Mouse (Mus musculus) ES-E14 (cell line): ENCODE measurements around the gene Elf5. TPM values are rescaled to one million over a fixed set of nuclear protein-coding genes. Genes with fewer than 3 reads are reported as not detected.

Experiments
- DNase-seq: peaks from one replicate; pipeline ENCODE4 v3.0.0-alpha.2; 2013; ENCODE audit warnings: low read depth, low spot score
- H3K27ac ChIP-seq: 2 replicates; pipeline ENCODE4 v1.5.1; 2012; ENCODE audit warnings: low read depth, mild to moderate bottlenecking, low read length, moderate library complexity, mixed read lengths; ENCODE audit not compliant: poor library complexity, insufficient read depth, severe bottlenecking
- H3K36me3 ChIP-seq: 2 replicates; pipeline ENCODE4 v1.6.1; 2012; ENCODE audit warnings: mild to moderate bottlenecking, low read length, moderate library complexity, mixed read lengths; ENCODE audit not compliant: control insufficient read depth, poor library complexity, insufficient read depth, severe bottlenecking
- H3K4me1 ChIP-seq, 2 experiments: fragments of 150-350 bp in 1 of 2; sonication (generic) in 1 of 2; 2 replicates each; pipeline ENCODE4 v1.6.1; 2012; ENCODE audit warnings: low read length in 2 of 2, mild to moderate bottlenecking in 1 of 2, mixed read lengths in 1 of 2; ENCODE audit not compliant: control insufficient read depth in 2 of 2, insufficient read depth in 2 of 2, poor library complexity in 1 of 2
- H3K4me3 ChIP-seq, 2 experiments: fragments of 150-350 bp in 1 of 2; sonication (generic) in 1 of 2; 2 replicates each; pipeline ENCODE4 v1.5.1; 2012; ENCODE audit warnings: low read length in 2 of 2, low read depth in 1 of 2, mild to moderate bottlenecking in 1 of 2, mixed read lengths in 1 of 2; ENCODE audit not compliant: insufficient read depth in 1 of 2, poor library complexity in 1 of 2, severe bottlenecking in 1 of 2
- H3K9ac ChIP-seq: 2 replicates; pipeline ENCODE4 v1.6.1; 2012; ENCODE audit warnings: low read depth, mild to moderate bottlenecking, low read length, mixed read lengths; ENCODE audit not compliant: poor library complexity, insufficient read depth, severe bottlenecking
- H3K9me3 ChIP-seq: fragments of 150-350 bp; sonication (generic); 2 replicates; pipeline ENCODE4 v1.6.1; 2012; ENCODE audit warnings: low read depth, mild to moderate bottlenecking, low read length; ENCODE audit not compliant: control insufficient read depth, insufficient read depth
- CHD2 ChIP-seq: IDR thresholded peaks from 2 replicates; pipeline ENCODE4 v1.6.1; 2014; ENCODE audit warnings: mild to moderate bottlenecking, low read depth, low read length, inconsistent platforms
- HCFC1 ChIP-seq: IDR thresholded peaks from 2 replicates; pipeline ENCODE4 v1.6.1; 2012; ENCODE audit warnings: low read length, inconsistent platforms, borderline replicate concordance; ENCODE audit not compliant: insufficient read depth
- MAFK ChIP-seq: IDR thresholded peaks from 2 replicates; pipeline ENCODE4 v1.6.1; 2014; ENCODE audit warnings: mild to moderate bottlenecking, low read depth, low read length, inconsistent platforms; ENCODE audit not compliant: insufficient read depth
- ZC3H11A ChIP-seq: IDR thresholded peaks from 2 replicates; pipeline ENCODE4 v1.6.1; 2012; ENCODE audit warnings: low read depth, mild to moderate bottlenecking, inconsistent platforms, low read length, borderline replicate concordance
- ZNF384 ChIP-seq: IDR thresholded peaks from 2 replicates; pipeline ENCODE4 v1.6.1; 2012; ENCODE audit warnings: low read depth, low read length, inconsistent platforms
- in situ Hi-C, 2 experiments: fragments of 600-800 bp; cut with MboI; formaldehyde crosslinking; loops; one replicate each; pipeline ENCODE4 v1.15.1; 2025; ENCODE audit warnings: low sequenced_read_pairs in 2 of 2, inconsistent platforms in 1 of 2; ENCODE audit not compliant: unreplicated experiment in 2 of 2
- total RNA-seq: library from RNA; depleted of rRNA; stranded (reverse); fragments of 300-350 nt; gene quantifications from 2 replicates; pipeline ENCODE4 v1.2.3, GENCODE M21; 2012

Gene Elf5
- total RNA-seq, 1 experiment = 0.45 TPM

DNA sequence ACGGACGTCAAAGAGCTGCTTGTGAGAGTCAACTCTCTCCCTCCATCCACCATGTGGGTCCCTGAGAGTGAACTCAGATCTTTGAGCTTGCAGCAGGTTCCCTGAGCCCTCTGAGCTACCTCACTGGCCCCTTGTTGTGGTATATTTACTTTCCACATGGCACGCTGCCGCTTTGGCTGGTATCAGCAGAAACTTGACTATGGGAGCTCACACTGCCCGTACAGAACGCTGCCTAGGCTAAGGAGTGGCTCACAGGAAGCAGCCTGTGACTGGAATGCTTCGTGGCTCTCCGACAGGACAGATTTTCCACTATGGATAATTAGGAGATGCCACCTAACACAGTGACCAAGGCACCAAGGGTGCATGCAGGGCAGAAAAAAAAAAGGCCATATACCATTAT, 49.7 kb downstream of the Elf5 start:
- no peak overlapping the region for H3K27ac ChIP-seq

DNA sequence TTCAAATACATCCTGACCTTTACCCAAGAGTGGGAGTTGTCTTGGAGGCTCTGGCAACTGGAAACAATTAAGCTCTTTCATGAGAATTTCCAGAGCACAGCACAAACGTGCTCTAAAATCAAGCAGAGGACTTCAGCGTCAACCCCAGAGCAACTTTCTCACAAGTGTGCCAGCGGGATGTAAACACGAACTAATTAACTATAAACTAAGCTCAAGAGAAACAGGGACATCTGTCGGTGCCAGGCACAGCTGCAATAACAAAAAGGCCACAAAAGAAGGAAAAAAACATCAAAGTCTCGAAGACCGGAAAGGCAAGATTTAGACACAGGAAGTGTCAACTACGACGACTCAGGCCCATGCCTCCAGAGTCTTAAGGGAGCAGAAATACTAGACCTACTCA, 50.3 kb downstream of the Elf5 start:
- no peak for DNase-seq
- no peak overlapping the region for H3K27ac ChIP-seq
- no peak overlapping the region for H3K9ac ChIP-seq
- in situ Hi-C loops = loop anchor here in 1 of 2 experiments (25.0 kb wide), 1 partner anchor 401 kb away; no protein-coding TSS in a partner anchor
- H3K4me1 ChIP-seq = peaks cover 0 to 2% of the 10 kb centered on the region in 2 experiments; a peak in 2 of 4 replicates
- no peak overlapping the region for H3K4me3 ChIP-seq
- H3K9me3 ChIP-seq = no peaks in the 10 kb centered on the region
- TF ChIP-seq CHD2 (no peak), ZNF384 (no peak), ZC3H11A (no peak), HCFC1 (no peak), MAFK (no peak)
- H3K36me3 ChIP-seq = peaks cover 10% of the 10 kb centered on the region; the same call in 1 of the 2 replicates

More for the DNA sequence above, 49.7 kb downstream of the Elf5 start:
- Histone ChIP-seq H3K4me3 (no peak overlapping the region), H3K36me3 (peaks cover 13% of the 10 kb centered on the region; the same call in 1 of the 2 replicates), H3K9ac (no peak overlapping the region), H3K9me3 (no peaks in the 10 kb centered on the region), H3K4me1 (peaks cover 0 to 2% of the 10 kb centered on the region in 2 experiments; a peak in 2 of 4 replicates)
- in situ Hi-C loops = loop anchor here in 1 of 2 experiments (25.0 kb wide), 1 partner anchor 401 kb away; no protein-coding TSS in a partner anchor
- no peak for DNase-seq
- TF ChIP-seq HCFC1 (no peak), CHD2 (no peak), MAFK (no peak), ZNF384 (no peak), ZC3H11A (no peak)

DNA sequence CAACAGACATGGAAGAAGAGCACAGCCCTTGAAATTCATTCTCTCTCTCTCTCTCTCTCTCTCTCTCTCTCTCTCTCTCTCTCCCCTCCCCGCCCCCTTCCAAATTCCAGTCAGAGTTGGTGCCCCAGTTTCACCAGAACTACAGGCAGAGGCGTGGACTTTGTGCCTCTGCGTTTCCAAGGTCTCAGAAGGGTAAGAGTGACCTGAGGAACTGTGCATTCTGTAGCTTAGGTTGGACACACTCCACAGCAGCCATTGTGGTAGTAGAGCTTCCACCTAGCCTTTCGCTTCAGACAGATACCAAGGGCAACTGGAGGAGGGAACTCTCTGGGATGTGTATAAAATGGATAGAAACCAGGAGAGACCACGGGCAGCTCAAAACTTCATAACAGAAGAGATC, 51.3 kb downstream of the Elf5 start:
- in situ Hi-C loops = loop anchor here in 1 of 2 experiments (25.0 kb wide), 1 partner anchor 400 kb away; no protein-coding TSS in a partner anchor
- TF ChIP-seq ZC3H11A (no peak), CHD2 (no peak)
- H3K4me1 ChIP-seq = peaks cover 0 to 2% of the 10 kb centered on the region in 2 experiments; a peak in 2 of 4 replicates
- H3K9me3 ChIP-seq = no peaks in the 10 kb centered on the region
- H3K27ac ChIP-seq = no peak overlapping the region
- H3K9ac ChIP-seq = no peak overlapping the region
- peaks cover 13% of the 10 kb centered on the region; the same call in 1 of the 2 replicates for H3K36me3 ChIP-seq
- H3K4me3 ChIP-seq = no peak overlapping the region
- DNase-seq = no peak

DNA sequence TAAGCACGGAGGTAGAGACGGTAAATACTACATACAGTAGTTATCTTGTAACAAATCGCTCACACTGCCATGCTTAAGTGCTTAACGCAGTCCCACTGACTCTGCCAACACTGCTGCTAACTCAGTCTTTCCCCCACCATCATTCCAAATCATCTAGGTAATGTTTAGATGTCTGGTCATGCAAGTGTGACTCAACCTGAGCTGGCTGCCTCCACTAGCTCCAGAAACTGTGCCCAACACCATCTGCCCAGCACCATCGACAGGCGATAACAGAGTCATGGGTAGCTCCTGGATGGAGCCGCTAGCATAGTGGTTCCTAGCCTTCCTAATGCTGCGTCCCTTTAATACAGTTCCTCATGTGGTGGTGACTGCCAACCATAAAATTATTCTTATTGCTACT, 53.0 kb downstream of the Elf5 start:
- in situ Hi-C loops = loop anchor here in 1 of 2 experiments (25.0 kb wide), 1 partner anchor 398 kb away; no protein-coding TSS in a partner anchor
- no peak overlapping the region for H3K9ac ChIP-seq
- no peaks in the 10 kb centered on the region for H3K9me3 ChIP-seq
- TF ChIP-seq HCFC1 (no peak), ZNF384 (no peak), ZC3H11A (no peak), CHD2 (no peak), MAFK (no peak)
- H3K27ac ChIP-seq = no peak overlapping the region
- no peak overlapping the region for H3K4me3 ChIP-seq
- DNase-seq = no peak
- H3K4me1 ChIP-seq = no peaks in the 10 kb centered on the region
- H3K36me3 ChIP-seq = peaks cover 13% of the 10 kb centered on the region; the same call in 1 of the 2 replicates

DNA sequence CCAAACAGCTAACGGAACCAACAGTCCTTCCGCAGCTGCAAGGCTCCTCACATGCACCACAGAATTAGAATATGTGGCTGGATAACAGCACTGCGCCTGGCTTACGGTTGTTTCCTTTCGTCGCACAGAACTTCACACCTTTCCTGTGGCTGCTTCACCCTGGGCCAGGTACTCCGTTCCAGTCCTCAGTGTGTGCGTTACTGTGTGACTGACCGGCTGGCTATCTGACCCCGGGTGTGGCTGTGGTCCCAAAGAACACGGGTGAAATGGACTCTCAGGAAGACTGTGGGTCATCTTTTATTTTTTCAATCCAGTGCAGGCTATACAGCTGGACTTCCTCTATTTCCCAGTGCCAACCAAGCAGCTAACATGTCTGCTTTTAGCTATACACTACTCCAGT, 53.9 kb downstream of the Elf5 start:
- in situ Hi-C loops = loop anchor here in 1 of 2 experiments (25.0 kb wide), 1 partner anchor 397 kb away; no protein-coding TSS in a partner anchor
- Histone ChIP-seq H3K4me1 (no peaks in the 10 kb centered on the region), H3K9me3 (no peaks in the 10 kb centered on the region), H3K36me3 (peaks cover 13% of the 10 kb centered on the region; the same call in 1 of the 2 replicates), H3K4me3 (no peak overlapping the region), H3K27ac (no peak overlapping the region), H3K9ac (no peak overlapping the region)
- no peak for TF ChIP-seq MAFK
- no peak for TF ChIP-seq HCFC1
- TF ChIP-seq CHD2 = no peak
- no peak for TF ChIP-seq ZC3H11A
- no peak for TF ChIP-seq ZNF384
- DNase-seq = no peak
